10 mouse cellular contexts compared by ENCODE assay signal in the genomic region with DNA sequence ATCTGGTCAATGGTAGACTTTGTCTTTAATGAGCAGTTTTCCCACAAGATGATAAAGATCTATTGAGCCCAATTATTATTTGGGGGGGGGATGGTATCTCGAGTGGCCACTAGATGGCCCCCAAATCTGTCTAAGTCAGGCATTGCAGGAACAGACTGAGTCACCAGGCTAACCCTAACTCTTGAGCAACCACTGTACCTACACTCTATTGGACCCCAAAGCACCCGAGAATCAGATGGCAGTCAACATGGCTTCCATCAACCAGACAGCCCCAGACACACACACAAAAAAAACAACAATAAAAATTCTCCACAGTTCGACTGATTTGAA. TPM values are rescaled to one million over a fixed set of nuclear protein-coding genes. Genes with fewer than 3 reads are reported as not detected.
DNase-seq lines count a peak whose midpoint lies in the region; TF ChIP-seq lines count a peak whose summit lies in the region.
"Had no signal": no experiment of that assay in that cellular context is flagged by ENCODE, and none has a peak within 500 bp of the region (broad histone marks: within the 10 kb centered on the region; RNA-seq: fewer than 3 reads in every experiment).

No protein-coding gene starts in this region.

- H3K4me1 ChIP-seq in heart, embryonic 10.5 days: peaks cover 21% of the 10 kb centered on the region
- no peaks in the 10 kb centered on the region for H3K4me1 ChIP-seq in spleen, adult 2 months (ENCODE audit: control insufficient read depth, insufficient read depth, insufficient read length)
- no peaks in the 10 kb centered on the region for H3K4me1 ChIP-seq in bone marrow macrophage, adult 2 months (ENCODE audit: control insufficient read depth, insufficient read depth, low read length)
- H3K4me1 ChIP-seq: neural tube, embryonic 13.5 days had no signal

- H3K27ac ChIP-seq in heart, embryonic 10.5 days: no peak overlapping the region
- H3K27ac ChIP-seq in spleen, adult 2 months (ENCODE audit: insufficient read depth, low read length): no peak overlapping the region
- H3K27ac ChIP-seq in bone marrow macrophage, adult 2 months (ENCODE audit: insufficient read depth, low read depth, low read length): no peak overlapping the region
- H3K27ac ChIP-seq: neural tube, embryonic 13.5 days had no signal

- H3K36me3 ChIP-seq in heart, embryonic 10.5 days: no peaks in the 10 kb centered on the region
- no peaks in the 10 kb centered on the region for H3K36me3 ChIP-seq in spleen, adult 2 months (ENCODE audit: control insufficient read depth, insufficient read depth, low read length)
- H3K36me3 ChIP-seq: neural tube, embryonic 13.5 days had no signal

- WGBS in heart, embryonic 10.5 days: 45% methylated on average over 3 of the region's 3 CpGs
- 30% methylated on average over 3 of the region's 3 CpGs for WGBS in spleen, adult 2 months

- H3K27me3 ChIP-seq in heart, embryonic 10.5 days (ENCODE audit: insufficient read depth, poor library complexity, severe bottlenecking): no peaks in the 10 kb centered on the region
- H3K27me3 ChIP-seq in spleen, adult 2 months (ENCODE audit: control insufficient read depth, insufficient read depth, low read length): no peaks in the 10 kb centered on the region
- H3K27me3 ChIP-seq: neural tube, embryonic 13.5 days had no signal

- H3K4me3 ChIP-seq in heart, embryonic 10.5 days: no peak overlapping the region
- no peak overlapping the region for H3K4me3 ChIP-seq in spleen, adult 2 months (ENCODE audit: extremely low read depth, insufficient read depth, insufficient read length)
- H3K4me3 ChIP-seq in bone marrow macrophage, adult 2 months (ENCODE audit: insufficient read depth, low read length): no peak overlapping the region
- H3K4me3 ChIP-seq: neural tube, embryonic 13.5 days had no signal

- peak; percentile 16; the same call in 1 of the 2 replicates for TF ChIP-seq CTCF in spleen, adult 2 months (IDR thresholded peaks at IDR 0.05; ENCODE audit: extremely low read depth, insufficient read depth, insufficient read length, insufficient replicate concordance)
- peak; percentile 50 for TF ChIP-seq CTCF in bone marrow macrophage, adult 2 months (IDR thresholded peaks at IDR 0.05; ENCODE audit: low read depth, low read length)

- H3K9me3 ChIP-seq in heart, embryonic 10.5 days: peaks cover 3% of the 10 kb centered on the region; the same call in 1 of the 2 replicates

- DNase-seq in heart, embryonic 10.5 days (ENCODE audit: low spot score): peak; percentile 35
- no peak for DNase-seq in heart, adult 8-10 months (ENCODE audit: low spot score)
- peak in 1 of 2 experiments; percentile 8 for DNase-seq in spleen, adult 2 months (ENCODE audit: low read depth in 1 of 2, low spot score in 2 of 2)
- DNase-seq in spleen, postnatal 36 days (ENCODE audit: low spot score in 2 of 2): no peak
- no peak for DNase-seq in gastrocnemius, postnatal 4 days (ENCODE audit: low spot score in 2 of 2)
- no peak for DNase-seq in left cerebral cortex, adult 11 months (ENCODE audit: low spot score)
- DNase-seq in thymus, postnatal 36 days: no peak
- DNase-seq: cerebellum, adult 9-11 months had no signal

- no peak for TF ChIP-seq POLR2A in spleen, adult 2 months (IDR thresholded peaks at IDR 0.05; ENCODE audit: low read depth, low read length)
- no peak for TF ChIP-seq POLR2A in bone marrow macrophage, adult 2 months (IDR thresholded peaks at IDR 0.05; ENCODE audit: borderline replicate concordance, low read depth, low read length)

RNA-seq across cellular contexts. Expression of a gene that starts 12.5 kb away (rescaled TPM):
- 1,471 and 1,998 TPM in 2 replicates for polyA plus RNA-seq in heart, embryonic 10.5 days (2016; fragmentation: Nextera tagmentation; extraction: Ambion mirVana)
- 10 to 100 TPM; 40.0 to 70.3 (median 65.6) TPM for total RNA-seq in heart, adult 8-10 months (2022)
- polyA plus RNA-seq in spleen, adult 2 months (2012; rRNA removed): 100 and 116 TPM in 2 replicates
- polyA plus RNA-seq in bone marrow macrophage, adult 2 months (2012; ENCODE audit: insufficient read depth, insufficient read length, missing spikeins): 5.1 and 7.6 TPM in 2 replicates
- 100 to 1,000 TPM; 247 to 265 TPM for total RNA-seq in gastrocnemius, postnatal 4 days (2021)

RNA-seq across cellular contexts. Expression of a gene that starts 52.1 kb away (rescaled TPM):
- 48.4 and 62.3 TPM in 2 replicates for polyA plus RNA-seq in heart, embryonic 10.5 days (2016; fragmentation: Nextera tagmentation; extraction: Ambion mirVana)
- total RNA-seq in heart, adult 8-10 months (2022): under 1 TPM; 0.47 to 0.55 (median 0.51) TPM
- 10.5 and 11.8 TPM in 2 replicates for polyA plus RNA-seq in spleen, adult 2 months (2012; rRNA removed)
- not detected in 2 replicates for polyA plus RNA-seq in bone marrow macrophage, adult 2 months (2012; ENCODE audit: insufficient read depth, insufficient read length, missing spikeins)
- total RNA-seq in gastrocnemius, postnatal 4 days (2021): 10 to 100 TPM; 13.4 to 14.8 TPM

Comparison
In these comparisons a context has a peak if more than half of its experiments do, and no peak if none do; other contexts are left out.
1. RNA of a gene that starts 12.5 kb away (polyA plus RNA-seq): 1,471 to 1,998 TPM in heart, embryonic 10.5 days and 100 to 116 TPM in spleen, adult 2 months; 5.1 to 7.6 TPM in bone marrow macrophage, adult 2 months; every median in the first group is over 10 times any median in the second.
2. RNA of a gene that starts 52.1 kb away (polyA plus RNA-seq): 48.4 to 62.3 TPM in heart, embryonic 10.5 days and 10.5 to 11.8 TPM in spleen, adult 2 months; not detected in bone marrow macrophage, adult 2 months; every median in the first group is over 10 times any median in the second.